Mouse (Mus musculus) kidney, postnatal 4 days (tissue): ENCODE data around the gene Foxn2.
A peak's percentile ranks its signal among the peaks of the same experiment; 100 is the strongest.
"Not testable (repeated sequence)": the region's sequence is repeated elsewhere in the genome, so short reads cannot be mapped to it uniquely, and the experiment has no call there.

ENCODE experiments used
- DNase-seq, 2 experiments: peaks; one replicate each; pipeline ENCODE4 v3.0.0; 2021; ENCODE audit warnings: mixed read lengths in 2 of 2

The Foxn2 gene

GRCm38 (mm10) chr17:88441432-88442174 is 1.1 kb downstream of the Foxn2 start:
- peak; percentile 79 to 88 for DNase-seq

- no peak for DNase-seq
These were observed 2.1 kb downstream of the Foxn2 start for GRCm38 (mm10) chr17:88442661-88443060.

DNA sequence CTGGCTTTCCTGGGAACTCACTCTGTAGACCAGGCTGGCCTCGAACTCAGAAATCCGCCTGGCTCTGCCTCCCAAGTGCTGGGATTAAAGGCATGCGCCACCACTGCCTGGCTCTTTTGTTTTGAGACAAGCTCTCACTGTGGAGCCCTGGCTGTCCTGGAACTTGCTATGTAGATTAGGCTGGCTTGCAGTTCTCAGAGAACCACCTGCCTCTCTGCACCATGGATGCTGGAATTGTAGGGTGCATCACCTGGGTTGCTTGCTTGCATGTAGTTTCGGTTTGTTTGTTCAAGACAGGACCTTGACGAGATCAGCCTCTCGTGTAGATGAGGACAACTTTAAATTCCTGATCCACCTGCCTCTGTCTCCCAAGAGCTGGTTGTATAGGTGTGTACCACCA is 2.7 kb downstream of the Foxn2 start:
- DNase-seq = no peak

DNA sequence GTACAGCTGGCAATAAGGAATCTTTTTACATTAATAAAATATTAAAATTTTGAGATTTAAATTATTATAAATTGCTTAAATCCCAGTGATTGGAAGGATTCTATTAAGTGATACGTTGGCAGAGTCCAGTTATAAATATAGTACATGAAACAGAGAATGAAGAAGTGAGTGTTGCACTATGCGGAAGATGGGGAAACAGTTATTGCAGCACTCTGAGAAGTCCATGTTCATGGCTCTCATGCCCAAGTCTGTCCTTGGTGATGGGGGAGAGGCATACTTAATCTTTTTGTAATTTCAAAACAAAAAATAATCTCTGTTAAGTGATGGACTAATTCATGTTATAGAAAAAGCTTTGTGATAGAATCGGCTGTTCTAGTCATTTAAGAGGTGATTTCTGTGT is 17.6 kb downstream of the Foxn2 start:
- no peak for DNase-seq

DNA sequence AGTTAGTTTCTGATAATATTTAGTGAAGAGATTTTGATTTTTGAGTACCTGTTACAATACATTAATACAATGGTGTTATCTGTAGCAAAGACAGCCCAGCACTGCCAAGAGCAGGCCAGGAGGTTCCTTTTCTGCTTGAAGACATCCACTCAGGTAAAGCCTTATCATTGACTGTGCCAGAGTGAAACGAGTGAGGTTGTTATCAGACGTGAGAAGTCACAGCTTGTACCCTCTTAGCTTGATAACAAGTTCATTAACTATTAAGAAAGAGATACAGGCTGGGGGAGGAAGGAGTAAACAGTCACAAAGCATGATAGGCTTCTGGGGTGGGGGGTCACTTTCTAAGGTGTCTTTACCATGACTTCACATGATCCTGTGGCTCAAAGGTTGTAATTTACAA is 19.0 kb downstream of the Foxn2 start:
- DNase-seq = no peak

DNA sequence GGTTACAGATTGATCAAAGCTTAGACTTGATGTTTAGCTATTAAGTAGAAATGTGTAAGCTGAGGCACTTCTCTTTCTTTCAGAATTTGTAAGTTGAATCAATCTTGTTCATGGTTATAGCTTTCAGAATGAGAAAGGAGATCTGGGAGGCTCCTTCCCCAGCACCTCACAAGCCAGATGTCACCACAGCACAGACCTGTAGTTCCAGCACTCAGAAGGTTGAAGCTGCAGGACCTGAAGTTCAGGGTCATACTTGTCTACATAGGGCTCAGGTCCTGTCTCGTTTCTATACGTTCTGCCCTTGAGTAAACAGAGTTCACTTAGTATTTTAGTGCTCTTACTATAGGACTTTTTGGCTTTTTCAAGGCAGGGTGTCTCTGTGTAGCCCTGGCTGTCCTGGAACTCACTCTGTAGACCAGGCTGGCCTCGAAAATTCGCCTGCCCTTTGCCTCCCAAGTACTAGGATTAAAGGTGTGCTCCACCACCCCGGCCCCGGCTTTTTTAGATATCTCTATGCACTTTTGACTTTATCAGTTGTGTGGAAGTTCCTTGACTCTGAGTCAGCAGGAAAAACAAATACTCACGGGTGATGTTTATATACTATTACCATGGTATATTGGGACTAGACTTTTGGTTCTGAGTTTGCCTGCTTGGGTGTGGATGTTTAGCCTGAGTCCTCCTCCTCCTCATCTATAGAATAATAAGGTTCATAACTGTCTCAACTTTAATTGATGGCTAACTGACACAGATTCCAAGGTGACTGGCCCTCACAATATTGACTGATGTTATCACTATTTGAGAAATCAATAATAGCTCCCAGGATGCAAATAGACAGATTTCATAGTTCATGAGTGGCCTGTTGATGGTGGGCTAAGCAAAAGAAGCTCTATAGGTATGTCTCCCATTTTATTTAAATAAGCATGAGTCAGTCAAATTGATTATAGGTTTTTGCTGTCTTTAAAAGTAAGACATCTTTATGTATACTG is 19.7 kb downstream of the Foxn2 start:
- DNase-seq = no peak

GRCm38 (mm10) chr17:88462658-88463057 is 22.1 kb downstream of the Foxn2 start:
- DNase-seq = peak; percentile 40 to 43

DNA sequence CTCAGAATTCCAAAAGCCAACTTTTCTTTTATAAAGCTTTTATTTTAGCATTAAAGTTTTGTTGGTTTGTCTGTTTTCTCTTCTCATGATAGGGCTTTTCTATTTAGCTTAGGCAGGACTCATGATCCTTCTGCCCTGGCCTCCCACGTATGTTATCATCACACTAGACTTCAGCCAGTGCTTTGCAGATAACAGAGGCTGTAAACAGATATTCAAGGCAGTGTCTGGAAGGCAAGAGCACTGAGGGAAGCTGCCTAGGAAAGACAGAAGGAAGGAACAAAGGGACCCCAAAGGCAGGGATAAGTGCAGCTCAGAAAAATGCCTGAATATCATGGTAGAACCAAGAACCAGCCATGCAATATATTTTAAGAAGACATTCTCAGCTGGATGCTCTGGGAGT is 26.1 kb downstream of the Foxn2 start:
- DNase-seq = no peak

GRCm38 (mm10) chr17:88467696-88468095 is 27.2 kb downstream of the Foxn2 start:
- DNase-seq = no peak

GRCm38 (mm10) chr17:88468655-88469398 is 28.3 kb downstream of the Foxn2 start:
- DNase-seq = not testable (repeated sequence)

- DNase-seq = peak; percentile 18 to 31
These were observed 33.3 kb downstream of the Foxn2 start for GRCm38 (mm10) chr17:88473766-88474165.

GRCm38 (mm10) chr17:88477165-88477564 is 36.7 kb downstream of the Foxn2 start:
- DNase-seq = no peak

DNA sequence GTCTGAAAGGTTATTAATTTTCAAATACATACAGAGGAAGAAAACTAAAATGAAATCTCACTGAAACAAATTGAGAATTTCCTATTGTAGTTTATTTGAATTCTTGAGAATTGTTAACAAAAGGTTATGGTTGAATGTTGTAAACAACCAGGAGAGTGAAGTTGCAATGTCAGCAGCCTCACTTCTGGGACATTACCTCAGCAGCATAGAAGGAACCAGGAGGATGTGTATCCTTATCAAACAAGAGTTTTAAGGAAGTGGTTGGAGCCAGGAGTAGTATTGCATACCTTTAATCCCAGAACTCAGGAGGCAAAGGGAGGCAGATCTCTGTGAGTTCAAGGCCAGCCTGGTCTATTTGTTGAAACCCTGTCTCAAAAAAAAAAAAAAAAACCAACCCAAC is 37.2 kb downstream of the Foxn2 start:
- DNase-seq = no peak

DNA sequence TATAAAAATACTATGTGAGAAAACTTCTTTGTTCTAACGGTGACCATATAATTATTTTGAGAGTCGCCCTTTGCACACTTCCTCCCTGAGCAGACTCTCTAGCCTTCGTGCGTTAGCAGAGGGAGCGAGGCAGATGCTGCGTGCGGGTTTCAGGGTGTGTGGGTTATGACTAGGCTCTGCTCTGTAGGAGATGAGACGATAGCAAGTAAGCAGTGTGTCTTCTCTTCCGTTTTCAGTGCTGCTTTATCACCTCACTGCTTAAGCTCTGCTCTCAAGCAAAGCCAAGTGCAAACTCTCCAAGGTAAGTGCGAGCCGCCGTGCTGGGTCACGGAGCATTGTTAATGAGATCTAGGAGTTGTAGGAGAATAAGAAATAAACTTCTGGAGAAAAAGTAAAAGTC is 38.5 kb downstream of the Foxn2 start:
- no peak for DNase-seq

DNA sequence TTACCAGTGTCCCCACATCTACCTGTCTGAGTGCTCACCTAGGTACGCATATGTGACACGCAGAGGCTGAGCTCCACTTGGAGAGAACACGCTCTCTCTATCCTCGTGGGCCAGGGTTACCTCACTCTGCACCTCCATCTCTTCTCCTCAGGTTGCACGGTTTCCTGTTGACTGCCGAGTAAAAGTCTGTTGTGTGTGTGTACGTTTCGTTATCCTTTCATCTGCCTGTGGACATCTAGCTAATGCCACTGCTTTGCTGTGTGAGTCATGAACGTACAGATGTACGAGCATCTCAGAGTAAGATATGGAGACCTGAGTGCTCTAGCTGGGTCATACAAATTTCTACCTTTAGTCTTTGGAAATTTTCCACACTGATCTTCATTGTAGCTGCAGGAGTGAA is 39.9 kb downstream of the Foxn2 start:
- no peak for DNase-seq

GRCm38 (mm10) chr17:88481062-88481461 is 40.6 kb downstream of the Foxn2 start:
- no peak for DNase-seq

GRCm38 (mm10) chr17:88481587-88481986 is 41.1 kb downstream of the Foxn2 start:
- DNase-seq = no peak

GRCm38 (mm10) chr17:88484539-88484938 is 44.0 kb downstream of the Foxn2 start:
- no peak for DNase-seq

GRCm38 (mm10) chr17:88484951-88485350 is 44.4 kb downstream of the Foxn2 start:
- no peak for DNase-seq

DNA sequence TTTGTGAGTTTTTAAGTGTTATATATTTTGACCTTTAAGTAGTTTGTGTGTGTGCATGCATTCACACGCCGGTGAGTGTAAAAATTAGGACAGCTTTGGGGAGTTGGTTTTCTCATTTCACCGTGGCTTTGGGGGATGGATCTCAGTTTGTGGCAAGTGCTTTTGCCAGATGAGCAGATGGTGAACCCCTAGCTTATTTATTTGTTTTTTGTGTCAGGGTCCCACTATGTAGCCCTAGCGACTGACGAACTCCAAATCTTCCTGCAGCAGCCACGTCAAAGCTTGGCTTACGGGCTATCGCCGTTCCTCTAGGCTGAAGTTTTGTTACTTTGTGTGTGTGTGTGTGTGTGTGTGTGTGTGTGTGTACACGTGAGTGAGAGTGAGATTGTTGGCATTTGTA is 50.0 kb downstream of the Foxn2 start:
- no peak for DNase-seq

DNA sequence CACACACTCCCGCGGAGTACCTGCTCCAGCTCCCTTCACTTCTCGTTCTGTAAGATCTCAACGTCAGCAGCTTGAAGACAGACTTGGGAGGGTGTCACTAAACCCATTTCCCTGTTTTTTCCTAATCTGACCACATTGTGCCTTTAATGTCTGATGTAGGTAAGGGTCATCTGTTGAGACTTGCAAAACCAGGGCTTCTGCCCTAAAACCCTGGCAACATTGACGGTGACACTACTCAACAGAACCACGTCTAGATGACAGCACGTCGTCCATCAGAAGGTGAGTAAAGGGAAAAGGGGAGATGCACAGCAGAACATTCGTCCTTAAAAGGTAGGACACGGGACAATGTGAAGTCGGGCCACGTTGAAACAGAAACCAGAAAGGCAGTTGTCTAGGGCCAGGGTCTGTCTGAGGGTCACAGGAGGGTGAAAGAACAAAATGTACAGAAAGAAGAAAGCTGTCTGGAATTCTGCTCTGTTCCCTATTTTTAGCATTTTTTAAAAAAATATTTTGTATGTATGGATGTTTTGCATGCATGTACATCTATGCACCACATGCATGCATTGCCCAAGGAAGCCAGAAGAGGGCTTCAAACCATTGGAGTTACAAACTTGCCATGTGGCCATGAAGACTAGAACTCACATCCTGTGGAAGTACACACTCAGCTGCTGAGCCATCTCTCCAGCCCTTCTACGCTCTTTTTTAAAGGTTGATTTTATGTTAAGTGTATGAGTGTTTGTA is 51.0 kb downstream of the Foxn2 start:
- DNase-seq = no peak

DNA sequence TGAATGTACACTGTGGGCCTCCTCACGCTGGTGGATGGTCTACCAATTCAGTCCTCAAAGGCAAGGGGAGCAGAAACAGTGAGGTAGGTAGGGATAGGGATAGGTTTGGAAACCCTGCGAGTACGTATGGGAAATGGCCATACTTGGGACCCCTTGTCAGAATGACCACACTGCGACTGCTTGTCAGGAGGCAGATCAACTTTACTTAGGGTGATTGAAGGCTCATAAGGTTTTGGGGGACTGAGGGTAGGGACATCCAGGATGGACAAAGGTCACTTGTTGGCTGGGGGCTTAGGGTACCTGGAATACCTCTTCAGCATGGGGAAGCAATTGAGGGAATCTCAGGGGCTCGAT is 51.6 kb downstream of the Foxn2 start:
- no peak for DNase-seq

DNA sequence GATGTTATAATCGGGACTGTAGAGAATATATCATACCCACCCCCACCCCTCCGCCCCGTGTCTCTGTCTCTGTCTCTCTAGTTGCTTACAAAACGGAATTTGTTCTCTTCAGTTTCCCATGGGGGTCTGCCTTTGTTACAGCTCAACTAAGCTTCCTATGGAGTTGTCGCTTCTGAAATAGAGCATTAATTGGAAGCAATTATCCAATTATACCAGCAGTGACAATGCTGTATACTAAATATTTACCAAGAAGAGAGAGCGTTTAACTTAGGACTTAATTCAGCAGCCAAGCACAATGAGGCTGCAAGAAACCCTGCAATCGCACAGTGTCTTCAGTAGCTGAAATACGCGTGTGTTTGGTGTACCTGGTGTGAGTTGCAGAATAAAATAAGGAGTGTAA is 53.0 kb downstream of the Foxn2 start:
- DNase-seq = no peak
